ENCODE assay signal across 13 mouse cellular contexts in the genomic region with DNA sequence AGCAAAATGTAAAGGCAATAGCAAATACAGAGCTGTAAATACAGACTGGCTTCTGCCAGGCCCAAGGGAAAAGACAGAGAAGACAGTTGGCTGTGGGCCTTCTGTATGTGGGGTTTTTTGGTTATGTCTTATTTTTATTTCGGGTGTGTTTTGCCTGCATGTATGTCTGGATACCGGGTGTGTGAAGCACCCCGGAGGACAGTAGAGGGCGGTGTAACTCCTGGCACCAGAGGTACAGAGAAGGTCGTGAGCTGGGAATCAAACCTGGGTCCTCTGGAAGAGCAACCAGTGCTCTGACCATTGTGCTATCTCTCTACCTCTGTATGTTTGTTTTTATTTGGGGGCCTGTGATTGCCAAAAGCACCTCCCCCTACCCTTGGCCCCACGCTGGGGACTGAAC.
DNase-seq lines count a peak whose midpoint lies in the region; ATAC-seq lines count a peak whose summit lies in the region.
"Had no signal": no experiment of that assay in that cellular context is flagged by ENCODE, and none has a peak within 500 bp of the region (broad histone marks: within the 10 kb centered on the region; RNA-seq: fewer than 3 reads in every experiment).

No protein-coding gene starts in this region.

- no peaks in the 10 kb centered on the region for H3K27me3 ChIP-seq in hindbrain, embryonic 11.5 days (ENCODE audit: control insufficient read depth, insufficient read depth, low read length)
- no peaks in the 10 kb centered on the region for H3K27me3 ChIP-seq in hindbrain, embryonic 16.5 days (replicated peaks; ENCODE audit: control insufficient read depth, insufficient read depth, low read length)
- no peaks in the 10 kb centered on the region for H3K27me3 ChIP-seq in midbrain, embryonic 13.5 days
- no peaks in the 10 kb centered on the region for H3K27me3 ChIP-seq in midbrain, embryonic 11.5 days (ENCODE audit: control insufficient read depth, insufficient read depth, low read length)
- H3K27me3 ChIP-seq: liver, embryonic 13.5 days had no signal

- 0 out of 2 replicates have a peak overlapping the region, but pooled peaks have one; percentile 17 for H3K27ac ChIP-seq in hindbrain, embryonic 11.5 days (ENCODE audit: low read depth, low read length)
- no peak overlapping the region for H3K27ac ChIP-seq in hindbrain, embryonic 16.5 days (ENCODE audit: low read depth, low read length)
- H3K27ac ChIP-seq in midbrain, embryonic 13.5 days = peak overlapping the region; percentile 83
- no peak overlapping the region for H3K27ac ChIP-seq in midbrain, embryonic 11.5 days (ENCODE audit: low read depth, low read length)
- H3K27ac ChIP-seq: liver, embryonic 13.5 days had no signal

- ATAC-seq in hindbrain, embryonic 11.5 days (ENCODE audit: low FRiP score) = no peak
- no peak for ATAC-seq in hindbrain, embryonic 16.5 days
- ATAC-seq in midbrain, embryonic 13.5 days = no peak
- no peak for ATAC-seq in midbrain, embryonic 11.5 days (ENCODE audit: low FRiP score)

- DNase-seq in hindbrain, embryonic 11.5 days (ENCODE audit: low spot score) = no peak
- no peak for DNase-seq in midbrain, embryonic 11.5 days (ENCODE audit: low spot score, missing footprints)
- DNase-seq in ES-CJ7 (ENCODE audit: low read depth, low spot score) = peak; percentile 43
- DNase-seq in induced T-regulatory cell, adult 2 months (ENCODE audit: low read depth) = peak; percentile 26
- no peak for DNase-seq in frontal cortex, postnatal 10 days (ENCODE audit: low spot score in 2 of 2)
- no peak for DNase-seq in right cerebral cortex, postnatal 25 days
- DNase-seq: adrenal gland, adult 8-10 months; heart, postnatal 4 days; liver, embryonic 13.5 days; retina, postnatal 1 day had no signal

- no peak overlapping the region for H3K9ac ChIP-seq in hindbrain, embryonic 11.5 days (ENCODE audit: low read depth, low read length)
- no peak overlapping the region for H3K9ac ChIP-seq in hindbrain, embryonic 16.5 days (ENCODE audit: low read depth, low read length)
- no peak overlapping the region for H3K9ac ChIP-seq in midbrain, embryonic 13.5 days (replicated peaks)
- H3K9ac ChIP-seq in midbrain, embryonic 11.5 days (ENCODE audit: low read length) = no peak overlapping the region
- H3K9ac ChIP-seq: liver, embryonic 13.5 days had no signal

- WGBS in hindbrain, embryonic 11.5 days = 92% methylated on average over 6 of the region's 6 CpGs
- WGBS in hindbrain, embryonic 16.5 days = 99% methylated on average over 6 of the region's 6 CpGs
- WGBS in midbrain, embryonic 13.5 days = 89% methylated on average over 6 of the region's 6 CpGs
- WGBS in midbrain, embryonic 11.5 days = 92% methylated on average over 6 of the region's 6 CpGs

- H3K4me1 ChIP-seq in hindbrain, embryonic 11.5 days (replicated peaks; ENCODE audit: control insufficient read depth, insufficient read depth, low read length) = 0 out of 2 replicates have a peak, but pooled peaks cover 10% of the 10 kb centered on the region
- peaks cover 39% of the 10 kb centered on the region for H3K4me1 ChIP-seq in hindbrain, embryonic 16.5 days (ENCODE audit: control insufficient read depth, insufficient read depth, low read depth, low read length)
- H3K4me1 ChIP-seq in midbrain, embryonic 13.5 days (replicated peaks) = peaks cover 71% of the 10 kb centered on the region
- peaks cover 20% of the 10 kb centered on the region for H3K4me1 ChIP-seq in midbrain, embryonic 11.5 days (ENCODE audit: control insufficient read depth, insufficient read depth, low read length)

- no peaks in the 10 kb centered on the region for H3K36me3 ChIP-seq in hindbrain, embryonic 11.5 days (ENCODE audit: control insufficient read depth, insufficient read depth, low read length)
- no peaks in the 10 kb centered on the region for H3K36me3 ChIP-seq in hindbrain, embryonic 16.5 days (ENCODE audit: control insufficient read depth, insufficient read depth, low read length)
- H3K36me3 ChIP-seq in midbrain, embryonic 13.5 days = peaks cover 3% of the 10 kb centered on the region; the same call in 1 of the 2 replicates
- H3K36me3 ChIP-seq in midbrain, embryonic 11.5 days (ENCODE audit: control insufficient read depth, insufficient read depth, low read length) = no peaks in the 10 kb centered on the region
- H3K36me3 ChIP-seq: liver, embryonic 13.5 days had no signal

- no peak overlapping the region for H3K4me3 ChIP-seq in hindbrain, embryonic 11.5 days (ENCODE audit: low read depth, low read length)
- no peak overlapping the region for H3K4me3 ChIP-seq in hindbrain, embryonic 16.5 days (ENCODE audit: low read length)
- no peak overlapping the region for H3K4me3 ChIP-seq in midbrain, embryonic 13.5 days (replicated peaks)
- no peak overlapping the region for H3K4me3 ChIP-seq in midbrain, embryonic 11.5 days (ENCODE audit: low read depth, low read length)
- H3K4me3 ChIP-seq: liver, embryonic 13.5 days had no signal

- no peaks in the 10 kb centered on the region for H3K9me3 ChIP-seq in hindbrain, embryonic 11.5 days (ENCODE audit: control insufficient read depth, low read length)
- H3K9me3 ChIP-seq in hindbrain, embryonic 16.5 days (ENCODE audit: control insufficient read depth, low read length) = no peaks in the 10 kb centered on the region
- H3K9me3 ChIP-seq in midbrain, embryonic 13.5 days = no peaks in the 10 kb centered on the region
- no peaks in the 10 kb centered on the region for H3K9me3 ChIP-seq in midbrain, embryonic 11.5 days (ENCODE audit: control insufficient read depth, low read length)
- H3K9me3 ChIP-seq: G1E; liver, embryonic 13.5 days had no signal

- no peak overlapping the region for H3K4me2 ChIP-seq in hindbrain, embryonic 11.5 days (replicated peaks; ENCODE audit: low read depth, low read length)
- no peak overlapping the region for H3K4me2 ChIP-seq in hindbrain, embryonic 16.5 days (ENCODE audit: low read length)
- no peak overlapping the region for H3K4me2 ChIP-seq in midbrain, embryonic 13.5 days (replicated peaks)
- H3K4me2 ChIP-seq in midbrain, embryonic 11.5 days = no peak overlapping the region
- H3K4me2 ChIP-seq: liver, embryonic 13.5 days had no signal

Comparison
In these comparisons a context has a peak if more than half of its experiments do, and no peak if none do; other contexts are left out.
1. H3K27ac ChIP-seq: peak in hindbrain, embryonic 11.5 days (single experiment) and midbrain, embryonic 13.5 days (single experiment); none in hindbrain, embryonic 16.5 days (single experiment) and midbrain, embryonic 11.5 days (single experiment).
2. DNase-seq: peak in ES-CJ7 (single experiment) and induced T-regulatory cell, adult 2 months (single experiment); none in hindbrain, embryonic 11.5 days (single experiment), midbrain, embryonic 11.5 days (single experiment), frontal cortex, postnatal 10 days (0 of 2) and right cerebral cortex, postnatal 25 days (single experiment).